Mouse (Mus musculus): ENCODE results near the gene Zbtb39.
A peak's percentile ranks its signal among the peaks of the same experiment; 100 is the strongest.

DNA sequence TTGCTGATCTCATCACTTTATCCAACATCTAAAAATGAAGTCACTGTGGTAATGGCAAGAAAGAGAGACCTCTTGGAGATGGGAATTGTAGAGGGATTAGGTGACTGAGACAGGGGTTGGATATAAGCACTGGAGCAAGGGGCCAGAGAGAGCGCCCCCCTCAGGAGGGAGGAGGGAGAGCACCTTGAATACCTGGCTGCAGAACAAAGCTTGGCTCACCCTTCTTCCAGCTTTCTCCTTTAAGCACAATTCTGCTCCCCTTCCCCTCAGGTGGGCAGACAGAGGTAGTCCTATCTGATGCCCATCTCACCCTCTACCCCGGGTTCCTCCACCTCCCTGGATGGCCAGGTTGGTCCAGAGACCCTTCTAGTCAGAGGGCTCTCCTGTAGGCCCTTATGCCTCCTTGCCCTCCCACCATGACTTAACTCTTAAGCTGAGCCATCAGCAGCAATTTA, 34.5 kb upstream of the Zbtb39 start, which contains the start of gene Myo1a:
- TF ChIP-seq POLR2A (IDR thresholded peaks at IDR 0.05; ENCODE audit: extremely low read depth, insufficient read depth, low read length): no peak
- TF ChIP-seq CTCF (IDR thresholded peaks at IDR 0.05; ENCODE audit: low read depth, low read length): 0 out of 2 replicates have a peak, but pooled peaks have one; percentile 4

All from liver, adult 2 months (tissue).